Mouse (Mus musculus) embryonic fibroblast, embryonic 13.5 days (primary cell): Measurements from ENCODE around the gene Gm14226.

ENCODE experiments used
- CTCF ChIP-seq: IDR thresholded peaks from 2 replicates; pipeline ENCODE4 v1.5.1; 2011; ENCODE audit warnings: mild to moderate bottlenecking, control low read depth, low read length, moderate library complexity, borderline replicate concordance; ENCODE audit not compliant: insufficient read depth
- POLR2A ChIP-seq: IDR thresholded peaks from 2 replicates; pipeline ENCODE4 v1.6.1; 2011; ENCODE audit warnings: low read depth, mild to moderate bottlenecking, control low read depth, low read length, moderate library complexity

GRCm38 (mm10) chr2:155054672-155055071 is 36.6 kb downstream of the Gm14226 start:
- no peak for TF ChIP-seq CTCF
- no peak for TF ChIP-seq POLR2A
